Mouse (Mus musculus): ENCODE results near the gene Cacna1f. TPM values are rescaled to one million over a fixed set of nuclear protein-coding genes. Genes with fewer than 3 reads are reported as not detected.

The Cacna1f gene
- not detected for polyA plus RNA-seq (2014; fragmentation: Illumina TruSeq; extraction: RNeasy Lipid Tissue Mini Kit (QIAGEN cat#74804); ENCODE audit: low read depth, low replicate concordance)

GRCm38 (mm10) chrX:7606783-7607182 lies at the start of gene Cacna1f:
Gene Cacna1f, plus strand, starts transcription at chrX:7607083.

DNA sequence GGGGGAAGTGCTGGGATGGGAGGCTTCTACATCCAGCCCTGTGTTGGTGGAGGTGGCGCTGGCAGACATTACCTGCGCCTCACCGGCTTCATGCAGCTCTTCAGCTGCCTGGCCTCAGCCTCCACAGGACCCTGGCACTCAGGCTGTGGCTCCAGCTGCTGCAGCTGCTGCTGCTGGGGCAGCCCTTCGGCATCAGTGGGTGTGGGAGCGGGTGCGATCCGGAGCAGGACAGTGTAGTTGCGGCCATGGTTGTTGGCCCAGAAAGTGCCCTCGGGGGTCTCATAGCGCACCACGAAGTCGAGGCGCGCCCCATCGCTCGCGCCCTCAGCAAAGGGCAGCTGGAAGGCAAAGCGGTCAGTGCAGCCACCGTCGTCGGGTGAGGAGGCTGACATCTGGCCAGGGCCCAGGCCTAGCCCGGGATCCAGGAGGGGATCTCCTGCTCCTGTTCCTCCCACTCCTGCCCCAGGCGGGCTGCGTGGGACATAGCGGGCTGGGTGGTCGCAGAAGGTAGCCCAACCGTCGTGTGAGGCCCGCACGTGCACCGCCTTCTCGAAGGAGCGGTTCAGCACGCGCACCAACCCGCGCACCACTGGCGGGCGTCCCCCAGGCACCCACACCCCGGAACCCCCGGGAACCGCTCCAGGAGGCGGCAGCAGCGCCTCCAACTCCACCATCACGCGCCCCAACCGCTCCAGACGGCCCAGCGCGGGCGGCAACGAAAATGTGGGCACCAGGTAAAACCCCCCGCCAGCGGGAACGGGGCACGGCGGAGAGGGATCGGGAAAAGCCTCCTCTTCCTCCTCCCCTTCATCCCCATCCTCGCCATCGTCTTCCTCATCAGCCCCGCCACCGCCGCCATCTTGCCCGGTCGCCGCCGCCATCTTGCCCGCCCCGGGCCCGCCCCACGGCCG lies 33.5 kb upstream of the Cacna1f start, which contains the start of gene Foxp3:
Gene Foxp3 (plus strand): TSS at position 469 of the 911 bp plus-strand sequence.

DNA sequence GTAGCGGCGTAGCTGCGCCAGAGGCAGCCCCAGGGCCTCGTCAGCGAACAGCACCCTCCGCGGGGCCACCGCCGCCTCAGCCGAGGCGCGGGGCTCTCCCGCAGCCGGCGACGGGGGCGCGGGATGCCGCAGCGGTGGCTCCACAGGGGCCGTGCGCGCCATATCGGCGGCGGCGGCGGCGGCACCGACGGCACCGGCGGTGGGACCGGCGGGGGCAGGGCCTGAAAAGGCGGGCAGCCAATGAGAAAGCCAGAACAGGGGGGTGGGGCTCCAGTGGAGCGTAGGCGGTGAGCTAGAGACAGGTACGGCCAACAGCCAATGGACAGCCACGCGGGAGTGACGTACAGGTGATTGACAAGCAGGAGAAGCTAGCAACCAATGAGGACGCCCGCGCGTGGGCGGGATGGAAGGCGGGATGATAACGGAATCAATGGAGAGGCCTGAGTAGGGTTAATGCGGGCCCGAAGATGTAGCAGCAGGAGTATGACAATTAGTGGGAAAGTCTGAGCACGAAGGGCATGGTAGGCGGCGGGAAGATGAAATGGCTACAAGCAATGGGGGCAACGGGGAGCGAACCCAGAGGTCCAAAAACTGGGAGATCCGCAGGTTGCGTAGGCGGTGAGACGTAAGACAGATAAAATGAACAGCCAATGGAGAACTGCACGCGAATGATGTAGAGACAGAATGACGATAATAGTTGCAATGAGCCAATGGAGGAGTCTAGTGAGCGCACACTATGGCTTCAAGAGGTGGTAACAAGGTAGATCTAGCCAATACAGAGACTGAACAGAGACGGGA lies 32.6 kb upstream of the Cacna1f start, which contains the start of gene Ppp1r3f:
Gene Ppp1r3f (minus strand): TSS at position 197 of the 798 bp plus-strand sequence.

DNA sequence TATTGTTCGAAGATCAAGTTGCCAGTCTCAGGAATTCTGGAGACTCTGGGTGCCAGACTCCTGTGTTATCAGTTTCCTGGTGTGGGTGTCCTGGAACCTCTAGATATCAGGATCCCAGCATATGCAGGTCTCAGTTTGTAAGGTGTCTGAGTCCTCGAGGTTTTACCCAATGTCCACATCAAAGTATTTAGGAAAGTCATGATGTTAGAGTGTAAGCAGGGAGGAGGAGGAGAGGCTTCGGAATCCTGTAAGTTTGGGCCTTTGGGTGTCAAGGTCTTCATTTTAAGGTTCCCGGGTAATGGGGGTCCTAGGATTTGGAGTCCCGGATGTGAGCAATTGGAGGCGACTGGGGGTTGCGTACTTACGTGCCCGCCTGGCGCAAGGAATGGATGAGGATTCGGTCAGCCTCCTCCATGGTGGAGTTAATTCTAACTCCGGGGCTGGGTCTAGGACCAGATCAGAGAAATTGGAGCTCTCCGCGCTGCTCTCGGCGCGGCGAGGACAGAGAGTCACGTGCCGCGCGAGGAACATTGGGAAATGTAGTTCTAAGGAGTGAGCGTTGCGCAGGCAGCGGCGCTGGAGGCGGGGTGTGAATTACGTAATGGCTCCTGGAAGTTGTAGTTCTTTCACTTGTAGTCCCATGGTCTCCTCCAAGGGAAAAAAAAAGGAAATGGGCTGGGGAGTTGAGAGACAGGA lies 1.9 kb upstream of the Cacna1f start, which contains the start of gene Ccdc22:
Gene Ccdc22 (minus strand): TSS at position 639 of the 696 bp plus-strand sequence.

GRCm38 (mm10) chrX:7638401-7639091 lies 31.7 kb downstream of the Cacna1f start, which contains the start of gene Syp:
Gene Syp, plus strand, starts transcription at chrX:7638471.

GRCm38 (mm10) chrX:7657221-7657639 lies 50.3 kb downstream of the Cacna1f start, which contains the start of gene Prickle3:
Gene Prickle3, plus strand, starts transcription at chrX:7657260.

DNA sequence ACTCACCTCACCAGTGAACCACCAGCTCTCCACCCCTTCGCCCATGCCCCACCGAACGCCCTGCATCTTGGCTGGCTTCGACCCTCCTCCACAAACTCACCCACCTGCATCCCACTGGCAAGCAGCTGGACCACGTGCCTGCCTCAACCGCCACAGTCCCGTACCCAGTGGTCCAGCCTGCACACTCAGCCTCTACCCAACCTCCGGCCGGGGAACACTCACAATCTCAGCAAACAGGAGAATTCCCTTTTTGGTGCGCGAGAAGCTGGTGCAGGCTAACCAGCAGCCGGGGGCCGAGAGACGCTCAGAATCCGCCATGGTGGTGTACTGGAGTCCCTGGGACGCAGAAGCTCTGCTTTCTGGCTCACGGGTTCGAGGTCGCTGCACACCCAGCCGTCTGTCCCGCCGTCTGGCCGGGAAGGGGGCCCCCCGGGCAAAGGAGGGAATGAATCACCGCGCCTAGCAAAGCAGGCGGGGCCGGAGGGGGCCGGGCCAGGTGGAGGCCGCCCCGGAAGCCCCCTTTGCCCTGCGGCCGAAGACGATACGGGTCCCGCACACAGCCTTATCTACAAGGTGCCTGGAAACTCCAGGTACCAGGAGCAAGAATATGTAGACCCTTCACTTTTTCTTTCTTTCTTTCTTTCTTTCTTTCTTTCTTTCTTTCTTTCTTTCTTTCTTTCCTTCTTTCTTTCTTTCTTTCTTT lies 64.2 kb downstream of the Cacna1f start, which contains the start of gene Plp2:
Gene Plp2 (minus strand): TSS at position 470 of the 703 bp plus-strand sequence.

DNA sequence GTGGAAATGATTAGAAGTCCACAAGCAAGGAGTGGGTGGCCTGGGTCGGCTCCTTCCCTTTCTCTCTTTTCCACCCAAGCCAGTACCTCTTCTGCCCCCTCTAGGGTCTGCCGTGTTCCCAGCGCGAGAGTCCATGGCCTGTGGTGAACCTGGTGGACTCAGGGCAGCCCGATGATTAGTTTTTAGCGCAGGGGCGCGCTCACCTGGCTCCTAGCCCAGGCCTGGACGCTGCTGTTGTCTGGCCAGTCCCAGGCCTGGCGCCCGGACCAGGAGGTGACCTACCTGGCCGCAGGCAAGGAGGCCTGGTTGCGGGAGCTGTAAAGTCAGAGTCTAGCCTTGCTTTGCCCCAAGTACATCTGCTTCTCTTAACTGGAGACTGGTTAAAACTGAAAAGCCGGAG lies 74.0 kb downstream of the Cacna1f start, which contains the start of gene Magix:
Gene Magix (minus strand): TSS at position 388 of the 400 bp plus-strand sequence.

Other genes starting within 250 kb of the Cacna1f start
- 1.5 TPM for gene Usp27x, start 231.3 kb upstream of the Cacna1f start, polyA plus RNA-seq (2014; fragmentation: Illumina TruSeq; extraction: RNeasy Lipid Tissue Mini Kit (QIAGEN cat#74804); ENCODE audit: low read depth, low replicate concordance)
- 0.32 TPM for gene Foxp3, start 33.4 kb upstream of the Cacna1f start, polyA plus RNA-seq (2014; fragmentation: Illumina TruSeq; extraction: RNeasy Lipid Tissue Mini Kit (QIAGEN cat#74804); ENCODE audit: low read depth, low replicate concordance)
- gene Ppp1r3f, start 32.8 kb upstream of the Cacna1f start, polyA plus RNA-seq (2014; fragmentation: Illumina TruSeq; extraction: RNeasy Lipid Tissue Mini Kit (QIAGEN cat#74804); ENCODE audit: low read depth, low replicate concordance) = not detected
- gene Ccdc22, start 1.6 kb upstream of the Cacna1f start, polyA plus RNA-seq (2014; fragmentation: Illumina TruSeq; extraction: RNeasy Lipid Tissue Mini Kit (QIAGEN cat#74804); ENCODE audit: low read depth, low replicate concordance) = 1.5 TPM
- 2.8 TPM for gene Syp, start 31.4 kb downstream of the Cacna1f start, polyA plus RNA-seq (2014; fragmentation: Illumina TruSeq; extraction: RNeasy Lipid Tissue Mini Kit (QIAGEN cat#74804); ENCODE audit: low read depth, low replicate concordance)
- 19.0 TPM for gene Prickle3, start 50.2 kb downstream of the Cacna1f start, polyA plus RNA-seq (2014; fragmentation: Illumina TruSeq; extraction: RNeasy Lipid Tissue Mini Kit (QIAGEN cat#74804); ENCODE audit: low read depth, low replicate concordance)
- 187 TPM for gene Plp2, start 64.3 kb downstream of the Cacna1f start, polyA plus RNA-seq (2014; fragmentation: Illumina TruSeq; extraction: RNeasy Lipid Tissue Mini Kit (QIAGEN cat#74804); ENCODE audit: low read depth, low replicate concordance)
- gene Magix, start 74.2 kb downstream of the Cacna1f start, polyA plus RNA-seq (2014; fragmentation: Illumina TruSeq; extraction: RNeasy Lipid Tissue Mini Kit (QIAGEN cat#74804); ENCODE audit: low read depth, low replicate concordance) = 0.60 TPM
- 42.6 TPM for gene Gpkow, start 90.0 kb downstream of the Cacna1f start, polyA plus RNA-seq (2014; fragmentation: Illumina TruSeq; extraction: RNeasy Lipid Tissue Mini Kit (QIAGEN cat#74804); ENCODE audit: low read depth, low replicate concordance)
- gene Wdr45, start 107.2 kb downstream of the Cacna1f start, polyA plus RNA-seq (2014; fragmentation: Illumina TruSeq; extraction: RNeasy Lipid Tissue Mini Kit (QIAGEN cat#74804); ENCODE audit: low read depth, low replicate concordance) = 7.7 TPM
- not detected for gene Gm45208, start 115.2 kb downstream of the Cacna1f start, polyA plus RNA-seq (2014; fragmentation: Illumina TruSeq; extraction: RNeasy Lipid Tissue Mini Kit (QIAGEN cat#74804); ENCODE audit: low read depth, low replicate concordance)
- gene Praf2, start 121.4 kb downstream of the Cacna1f start, polyA plus RNA-seq (2014; fragmentation: Illumina TruSeq; extraction: RNeasy Lipid Tissue Mini Kit (QIAGEN cat#74804); ENCODE audit: low read depth, low replicate concordance) = 7.8 TPM
- gene Ccdc120, start 143.8 kb downstream of the Cacna1f start, polyA plus RNA-seq (2014; fragmentation: Illumina TruSeq; extraction: RNeasy Lipid Tissue Mini Kit (QIAGEN cat#74804); ENCODE audit: low read depth, low replicate concordance) = 4.5 TPM
- gene Tfe3, start 155.5 kb downstream of the Cacna1f start, polyA plus RNA-seq (2014; fragmentation: Illumina TruSeq; extraction: RNeasy Lipid Tissue Mini Kit (QIAGEN cat#74804); ENCODE audit: low read depth, low replicate concordance) = 6.2 TPM
- 41.0 TPM for gene Gripap1, start 182.7 kb downstream of the Cacna1f start, polyA plus RNA-seq (2014; fragmentation: Illumina TruSeq; extraction: RNeasy Lipid Tissue Mini Kit (QIAGEN cat#74804); ENCODE audit: low read depth, low replicate concordance)
- gene Kcnd1, start 215.2 kb downstream of the Cacna1f start, polyA plus RNA-seq (2014; fragmentation: Illumina TruSeq; extraction: RNeasy Lipid Tissue Mini Kit (QIAGEN cat#74804); ENCODE audit: low read depth, low replicate concordance) = 1.2 TPM
- 50.9 TPM for gene Otud5, start 234.3 kb downstream of the Cacna1f start, polyA plus RNA-seq (2014; fragmentation: Illumina TruSeq; extraction: RNeasy Lipid Tissue Mini Kit (QIAGEN cat#74804); ENCODE audit: low read depth, low replicate concordance)